Mouse (Mus musculus) cerebellum, adult 2 months (tissue): ENCODE measurements around the gene Tmprss13.

Experiments
- CTCF ChIP-seq: fragments of 200-500 bp; IDR thresholded peaks from 2 replicates; pipeline ENCODE4 v1.5.1; 2011; ENCODE audit warnings: low read depth, mild to moderate bottlenecking, control low read depth, low read length, moderate library complexity, borderline replicate concordance; ENCODE audit not compliant: insufficient read depth
- POLR2A ChIP-seq: fragments of 200-500 bp; IDR thresholded peaks from 2 replicates; pipeline ENCODE4 v1.6.1; 2011; ENCODE audit warnings: low read length, control low read depth, borderline replicate concordance; ENCODE audit not compliant: insufficient read depth

DNA sequence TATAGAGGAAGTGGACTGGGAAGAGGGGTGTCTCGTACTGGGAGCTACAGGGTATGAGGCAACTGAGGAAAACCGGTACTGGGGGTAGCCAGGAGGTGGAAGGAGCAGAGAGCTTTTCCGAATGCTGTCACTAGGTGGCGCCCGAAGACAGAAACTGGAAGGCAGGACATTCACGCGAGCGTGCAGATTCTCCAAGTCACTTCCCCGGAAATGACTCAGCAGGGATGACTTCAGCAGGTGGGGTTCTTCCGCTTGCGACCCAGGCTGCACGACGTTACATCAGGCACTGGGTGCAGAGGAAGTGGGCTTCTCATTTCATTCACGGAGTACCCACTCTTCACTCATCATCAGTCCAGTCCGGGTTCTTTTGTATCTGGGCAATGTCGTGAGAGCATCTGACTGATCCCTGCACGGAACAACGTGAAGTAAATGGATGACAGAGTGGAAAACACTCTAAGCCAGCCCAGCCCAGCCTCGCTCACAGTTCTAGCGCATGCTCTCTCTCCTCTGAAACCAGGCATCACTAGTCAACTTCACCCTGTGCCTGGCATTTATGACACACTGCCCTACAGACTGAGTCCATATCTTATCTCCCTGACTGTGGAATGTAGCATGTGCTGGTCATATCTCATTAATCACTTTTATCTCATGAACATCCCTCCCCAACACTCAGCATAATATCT, 18.3 kb upstream of the Tmprss13 start:
- TF ChIP-seq CTCF = peak; percentile 97
- TF ChIP-seq POLR2A = peak; percentile 85
